Mouse (Mus musculus) duodenum, adult 2 months (tissue): ENCODE measurements around the gene Chl1. TPM values are rescaled to one million over a fixed set of nuclear protein-coding genes. Genes with fewer than 3 reads are reported as not detected.

Experiments used
- polyA plus RNA-seq: library from polyadenylated mRNA; depleted of rRNA; stranded (reverse); fragments of >200 nt; gene quantifications from 2 replicates; pipeline ENCODE4 v1.2.3, GENCODE M21; 2012; ENCODE audit warnings: low replicate concordance; rRNA removed

Chl1 gene
- 0.02 and 0.04 TPM in 2 replicates for polyA plus RNA-seq

GRCm38 (mm10) chr6:103510392-103511289 is at the start of gene Chl1:
Gene Chl1 (plus strand): TSS chr6:103510586.

